Mouse (Mus musculus) E14TG2a.4 (cell line): ENCODE data around the gene Syt9.

Experiments used
- H3K27me3 ChIP-seq: 2 replicates; pipeline ENCODE4 v1.6.1; 2014; ENCODE audit warnings: low read length, control low read depth; ENCODE audit not compliant: insufficient read depth
- H3K36me3 ChIP-seq: 2 replicates; pipeline ENCODE4 v1.6.1; 2014; ENCODE audit warnings: low read length, control low read depth; ENCODE audit not compliant: insufficient read depth
- H3K4me1 ChIP-seq: replicated peaks from 2 replicates; pipeline ENCODE4 v1.6.1; 2014; ENCODE audit warnings: low read depth, low read length, control low read depth
- H3K4me3 ChIP-seq: replicated peaks from 2 replicates; pipeline ENCODE4 v1.5.1; 2014; ENCODE audit warnings: mild to moderate bottlenecking, low read length
- H3K9me3 ChIP-seq: 2 replicates; pipeline ENCODE4 v1.6.1; 2014; ENCODE audit warnings: low read length, control low read depth
- CTCF ChIP-seq: conservative IDR thresholded peaks from 2 replicates; pipeline ENCODE4 v1.5.1; 2014; ENCODE audit warnings: low read length
- NANOG ChIP-seq: IDR thresholded peaks from 2 replicates; pipeline ENCODE4 v1.6.1; 2014; ENCODE audit warnings: borderline replicate concordance, low read length, mixed read lengths
- POU5F1 ChIP-seq: IDR thresholded peaks from 2 replicates; pipeline ENCODE4 v1.6.1; 2014; ENCODE audit warnings: low read length, borderline replicate concordance

Syt9 gene

DNA sequence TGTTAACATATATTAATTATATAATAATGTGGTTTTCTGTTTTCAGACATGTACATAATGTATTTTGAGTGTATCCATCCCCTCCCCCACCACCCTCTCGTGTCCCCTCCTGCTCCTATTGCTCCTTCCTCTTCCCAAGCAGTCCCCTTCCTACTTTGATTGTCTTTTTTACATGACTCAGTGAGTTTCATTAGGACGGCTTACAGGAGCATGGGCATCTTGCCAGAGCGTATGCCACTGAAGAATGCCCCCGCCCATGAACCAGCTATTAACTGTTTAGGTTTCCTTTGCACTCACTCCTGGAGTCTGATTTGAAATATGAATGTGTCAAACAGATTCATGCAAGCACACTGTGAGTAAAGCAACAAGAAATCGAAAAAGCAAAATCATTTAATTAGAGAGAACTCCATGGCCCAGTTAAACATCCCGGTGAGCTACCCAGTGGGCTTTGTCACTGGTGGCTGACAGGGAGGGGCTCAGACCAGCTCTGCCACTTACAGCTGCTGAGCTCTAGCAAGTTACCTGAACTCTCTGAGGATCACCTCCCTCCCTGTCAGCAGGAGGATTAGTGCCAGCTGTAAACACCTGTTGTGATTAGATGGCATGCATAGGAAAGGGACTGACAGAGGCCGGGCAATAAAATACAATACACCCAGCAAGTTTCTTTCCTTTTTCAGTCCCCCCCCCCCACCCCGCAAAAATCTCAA lies 146.3 kb downstream of the Syt9 start:
- Histone ChIP-seq H3K9me3 (no peaks in the 10 kb centered on the region), H3K4me1 (no peaks in the 10 kb centered on the region), H3K27me3 (no peaks in the 10 kb centered on the region), H3K4me3 (no peak overlapping the region), H3K36me3 (peaks cover 16% of the 10 kb centered on the region; the same call in 1 of the 2 replicates)
- TF ChIP-seq NANOG (no peak), CTCF (no peak), POU5F1 (no peak)

DNA sequence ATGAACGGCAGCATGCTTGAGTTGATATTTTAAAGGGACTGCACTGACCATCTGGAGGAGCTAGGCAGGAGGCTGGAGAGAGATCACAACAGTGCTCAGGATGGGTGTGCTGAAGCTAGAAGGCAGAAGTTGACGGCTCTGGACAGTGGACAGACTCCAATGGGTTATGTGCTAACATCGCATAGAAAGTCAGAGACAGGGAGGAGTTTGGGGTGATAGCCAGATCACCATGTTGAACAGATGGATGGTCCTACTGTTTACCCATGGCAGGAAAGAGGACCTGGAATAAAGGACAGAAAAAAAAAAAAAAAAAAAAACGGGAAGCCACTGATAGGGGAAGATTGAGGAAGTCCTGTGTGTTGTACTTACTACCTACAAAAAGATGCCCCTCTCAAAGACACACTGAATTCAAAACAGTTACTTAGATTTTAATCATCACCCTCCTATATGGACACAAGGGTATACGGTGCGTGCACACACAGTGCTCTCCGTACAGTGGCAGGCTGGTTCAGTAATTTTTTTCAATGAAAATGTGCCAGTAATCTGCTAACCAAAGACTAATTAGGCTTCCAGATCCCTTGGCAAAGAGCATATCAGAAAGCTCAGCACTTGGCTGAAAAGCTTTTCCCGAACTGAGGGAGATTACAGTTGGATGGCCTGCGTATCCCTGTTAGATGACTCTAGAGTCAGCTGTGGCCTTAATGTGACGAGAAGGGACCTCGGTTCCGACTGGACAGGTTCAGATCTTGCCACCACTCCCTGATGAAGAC lies 148.9 kb downstream of the Syt9 start:
- TF ChIP-seq POU5F1, result no peak
- no peak for TF ChIP-seq CTCF
- no peak for TF ChIP-seq NANOG
- H3K27me3 ChIP-seq, result no peaks in the 10 kb centered on the region
- 0 out of 2 replicates have a peak, but pooled peaks cover 5% of the 10 kb centered on the region for H3K36me3 ChIP-seq
- H3K4me3 ChIP-seq, result no peak overlapping the region
- no peaks in the 10 kb centered on the region for H3K4me1 ChIP-seq
- H3K9me3 ChIP-seq, result no peaks in the 10 kb centered on the region

DNA sequence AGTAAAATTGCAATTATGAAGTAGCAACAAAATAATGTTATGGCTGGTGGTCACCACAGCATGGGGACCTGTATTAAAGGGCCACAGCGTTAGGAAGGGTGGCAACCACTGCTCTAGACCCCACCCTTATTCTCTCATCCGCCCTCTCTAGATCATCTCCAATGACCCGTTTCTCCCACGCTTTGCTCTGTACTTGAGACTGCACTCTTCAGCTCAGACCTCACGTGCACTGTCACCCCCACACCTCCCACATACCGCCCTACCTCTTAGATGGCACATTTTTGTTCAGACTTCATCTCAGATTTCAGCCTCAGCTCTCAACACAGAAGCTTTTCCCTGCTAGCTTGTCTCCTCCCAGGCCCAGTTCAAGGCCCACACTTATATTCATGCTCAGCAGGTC lies 150.9 kb downstream of the Syt9 start:
- TF ChIP-seq CTCF, result no peak
- no peak for TF ChIP-seq NANOG
- no peak for TF ChIP-seq POU5F1

DNA sequence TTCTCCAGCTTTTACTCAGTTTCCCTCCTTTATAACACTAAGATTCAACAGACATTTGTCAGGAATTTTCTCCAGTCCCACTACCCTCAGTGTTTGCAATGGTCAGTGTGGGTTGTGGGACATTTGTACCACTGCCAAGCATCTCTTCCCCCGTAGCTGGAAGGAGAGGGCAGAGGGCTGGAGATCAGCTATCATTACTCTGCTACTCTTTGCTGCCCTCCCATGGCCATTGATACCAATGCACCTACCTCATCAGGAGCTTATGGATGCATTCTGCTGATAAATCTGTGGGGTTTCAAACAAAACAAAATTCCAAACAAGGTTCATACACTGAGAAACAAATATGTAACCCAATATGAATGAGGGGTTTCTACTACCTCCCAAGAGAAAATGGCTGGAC lies 155.8 kb downstream of the Syt9 start:
- peak; percentile 82 for TF ChIP-seq CTCF
- no peak for TF ChIP-seq POU5F1
- TF ChIP-seq NANOG, result no peak
- Histone ChIP-seq H3K4me1 (0 out of 2 replicates have a peak, but pooled peaks cover 2% of the 10 kb centered on the region), H3K9me3 (no peaks in the 10 kb centered on the region), H3K27me3 (no peaks in the 10 kb centered on the region), H3K36me3 (no peaks in the 10 kb centered on the region), H3K4me3 (no peak overlapping the region)

More for the DNA sequence above, 150.9 kb downstream of the Syt9 start:
- H3K9me3 ChIP-seq, result no peaks in the 10 kb centered on the region
- no peak overlapping the region for H3K4me3 ChIP-seq
- H3K27me3 ChIP-seq, result no peaks in the 10 kb centered on the region
- 0 out of 2 replicates have a peak, but pooled peaks cover 5% of the 10 kb centered on the region for H3K36me3 ChIP-seq
- H3K4me1 ChIP-seq, result 0 out of 2 replicates have a peak, but pooled peaks cover under 1% of the 10 kb centered on the region

DNA sequence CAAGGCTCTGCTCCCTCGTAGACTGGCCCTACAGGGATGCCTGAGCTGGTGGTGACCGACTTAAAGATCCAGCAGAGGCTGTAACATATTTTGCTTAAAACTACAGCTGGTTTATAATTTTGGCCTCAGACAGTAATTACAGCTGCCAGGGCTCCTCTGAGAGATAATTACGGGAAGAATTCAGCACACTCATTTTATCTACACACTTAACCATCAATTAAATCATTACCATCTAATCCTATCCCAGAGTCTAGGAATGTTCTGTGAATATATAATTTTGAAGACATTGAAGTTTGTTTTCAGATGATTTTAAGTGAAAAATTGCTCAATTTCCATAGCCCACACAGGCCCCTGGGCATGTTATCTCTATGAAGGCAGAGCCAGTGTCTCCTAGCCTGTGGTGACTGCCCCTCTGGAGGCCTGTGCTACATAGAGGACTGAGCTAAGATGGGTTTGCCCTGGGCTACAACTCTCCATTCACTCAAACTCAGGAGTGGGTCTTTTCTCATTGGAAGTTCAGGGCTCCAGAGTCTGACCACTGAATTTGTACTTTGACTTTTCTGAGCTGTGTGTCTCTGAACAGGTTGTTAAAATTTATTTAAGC lies 157.7 kb downstream of the Syt9 start:
- H3K9me3 ChIP-seq, result no peaks in the 10 kb centered on the region
- H3K4me1 ChIP-seq, result 0 out of 2 replicates have a peak, but pooled peaks cover 2% of the 10 kb centered on the region
- no peaks in the 10 kb centered on the region for H3K27me3 ChIP-seq
- TF ChIP-seq POU5F1, result no peak
- TF ChIP-seq CTCF, result no peak
- no peak for TF ChIP-seq NANOG
- H3K4me3 ChIP-seq, result no peak overlapping the region
- 0 out of 2 replicates have a peak, but pooled peaks cover 5% of the 10 kb centered on the region for H3K36me3 ChIP-seq

DNA sequence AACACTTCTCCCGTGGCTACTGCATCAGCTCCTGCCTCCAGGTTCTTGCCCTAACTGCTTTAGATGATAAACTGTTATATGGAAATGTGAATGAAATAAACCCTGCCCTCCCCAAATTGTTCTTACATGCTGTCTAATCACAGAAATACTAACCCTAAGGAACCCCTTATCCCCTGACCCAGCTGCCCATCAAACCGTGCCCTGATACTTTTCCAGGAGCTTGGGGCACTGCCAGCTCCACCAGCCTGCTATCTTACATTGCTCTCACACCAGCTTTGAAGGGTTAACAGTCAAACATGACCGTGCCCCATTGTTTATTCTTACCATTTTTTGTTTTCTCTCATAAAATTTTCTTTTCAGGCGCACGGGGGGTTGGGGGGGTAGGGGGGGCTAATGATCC lies 158.8 kb downstream of the Syt9 start:
- Histone ChIP-seq H3K4me1 (0 out of 2 replicates have a peak, but pooled peaks cover 2% of the 10 kb centered on the region), H3K36me3 (0 out of 2 replicates have a peak, but pooled peaks cover 5% of the 10 kb centered on the region), H3K4me3 (no peak overlapping the region), H3K27me3 (no peaks in the 10 kb centered on the region), H3K9me3 (0 out of 2 replicates have a peak, but pooled peaks cover 3% of the 10 kb centered on the region)
- TF ChIP-seq POU5F1, result no peak
- no peak for TF ChIP-seq NANOG
- no peak for TF ChIP-seq CTCF

DNA sequence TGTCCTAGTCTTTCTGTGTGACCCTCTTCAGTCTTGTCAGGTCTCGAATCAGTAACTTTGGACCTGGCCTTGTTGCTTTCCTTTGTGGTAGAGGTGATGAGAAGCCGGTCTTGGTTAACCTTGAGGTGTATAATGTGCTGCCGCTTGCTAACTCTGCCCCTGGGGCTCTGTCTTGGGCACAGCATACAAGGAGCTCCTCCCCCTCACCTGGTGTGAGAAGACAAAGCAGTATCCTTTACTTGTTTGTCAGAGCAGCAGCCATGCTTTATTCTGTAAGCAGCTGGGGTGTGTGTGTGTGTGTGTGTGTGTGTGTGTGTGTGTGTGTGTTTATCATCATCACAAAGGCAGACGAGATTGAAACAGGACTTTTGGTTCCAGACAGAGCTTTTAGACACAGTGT lies 164.8 kb downstream of the Syt9 start:
- TF ChIP-seq NANOG (no peak), CTCF (no peak), POU5F1 (no peak)
- Histone ChIP-seq H3K9me3 (0 out of 2 replicates have a peak, but pooled peaks cover 9% of the 10 kb centered on the region), H3K4me3 (no peak overlapping the region), H3K36me3 (0 out of 2 replicates have a peak, but pooled peaks cover 11% of the 10 kb centered on the region), H3K27me3 (no peaks in the 10 kb centered on the region), H3K4me1 (peaks cover 24% of the 10 kb centered on the region)

DNA sequence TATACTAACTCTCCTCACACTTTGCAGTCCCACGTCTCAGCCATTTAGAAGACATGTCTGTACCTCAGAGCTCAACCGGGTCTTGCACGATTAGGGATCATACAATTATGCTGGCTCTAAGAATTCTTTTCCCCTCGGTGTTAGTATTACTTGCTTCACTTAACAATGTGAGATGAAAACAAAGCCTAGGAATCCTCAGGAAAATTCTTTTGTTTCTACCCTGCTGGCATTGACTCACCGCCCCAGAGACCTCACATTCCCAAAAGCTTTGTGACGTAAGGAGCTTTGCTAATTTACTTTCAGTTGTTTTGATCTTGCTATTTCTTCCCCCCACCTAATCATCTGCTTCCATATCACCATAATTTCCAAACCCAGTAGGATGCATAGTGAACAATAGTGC lies 166.0 kb downstream of the Syt9 start:
- no peak overlapping the region for H3K4me3 ChIP-seq
- 0 out of 2 replicates have a peak, but pooled peaks cover 9% of the 10 kb centered on the region for H3K9me3 ChIP-seq
- TF ChIP-seq CTCF (no peak), POU5F1 (no peak), NANOG (no peak)
- H3K4me1 ChIP-seq, result peaks cover 24% of the 10 kb centered on the region
- H3K36me3 ChIP-seq, result 0 out of 2 replicates have a peak, but pooled peaks cover 11% of the 10 kb centered on the region
- no peaks in the 10 kb centered on the region for H3K27me3 ChIP-seq
